Mouse (Mus musculus) heart, embryonic 16.5 days (tissue): ENCODE data around the gene Zfp799. TPM values are rescaled to one million over a fixed set of nuclear protein-coding genes. Genes with fewer than 3 reads are reported as not detected.

Source experiments
- polyA plus RNA-seq: library from polyadenylated mRNA; unstranded; fragments of >200 nt; fragmentation: Nextera tagmentation; extraction: Ambion mirVana; gene quantifications from 2 replicates; pipeline ENCODE4 v1.2.1, GENCODE M21; 2015

The Zfp799 gene
- polyA plus RNA-seq, 1 experiment from 2014 or later = 6.0 TPM

Other genes with a start within 250 kb of the Zfp799 start
- not detected in 2 replicates for gene Cyp4f37, start 209.0 kb downstream of the Zfp799 start, polyA plus RNA-seq
- gene Cyp4f40, start 171.4 kb downstream of the Zfp799 start, polyA plus RNA-seq = not detected in 2 replicates
- gene Cyp4f15, start 144.6 kb downstream of the Zfp799 start, polyA plus RNA-seq = not detected in 2 replicates
- 18.0 and 21.8 TPM in 2 replicates for gene Zfp871, start 42.0 kb downstream of the Zfp799 start, polyA plus RNA-seq
- gene Zfp811, start 20.3 kb downstream of the Zfp799 start, polyA plus RNA-seq = 0.88 and 0.92 TPM in 2 replicates
- gene Zfp870, start 61.4 kb upstream of the Zfp799 start, polyA plus RNA-seq = 6.7 TPM in 2 replicates
- 0.96 TPM in 1 of 2 replicates, not detected in the other for gene Cyp4f14, start 87.1 kb upstream of the Zfp799 start, polyA plus RNA-seq
- 9.5 and 11.3 TPM in 2 replicates for gene Cyp4f13, start 117.1 kb upstream of the Zfp799 start, polyA plus RNA-seq
- gene Zfp472, start 135.6 kb upstream of the Zfp799 start, polyA plus RNA-seq = 6.6 and 6.7 TPM in 2 replicates
- gene Zfp952, start 162.9 kb upstream of the Zfp799 start, polyA plus RNA-seq = 7.9 and 8.2 TPM in 2 replicates
- gene Zfp763, start 203.1 kb upstream of the Zfp799 start, polyA plus RNA-seq = 5.8 and 6.8 TPM in 2 replicates
- not detected in 2 replicates for gene 4921501E09Rik, start 237.8 kb upstream of the Zfp799 start, polyA plus RNA-seq